Mouse (Mus musculus) regulatory T cell (primary cell): ENCODE data around the gene Fcna.

Source experiments
- in situ Hi-C: fragments of 300-600 bp; cut with MboI, MseI; formaldehyde crosslinking; loops from one replicate; pipeline ENCODE4 v1.15.1; 2025; ENCODE audit warnings: high pct_unique_total_duplicates

The Fcna gene

DNA sequence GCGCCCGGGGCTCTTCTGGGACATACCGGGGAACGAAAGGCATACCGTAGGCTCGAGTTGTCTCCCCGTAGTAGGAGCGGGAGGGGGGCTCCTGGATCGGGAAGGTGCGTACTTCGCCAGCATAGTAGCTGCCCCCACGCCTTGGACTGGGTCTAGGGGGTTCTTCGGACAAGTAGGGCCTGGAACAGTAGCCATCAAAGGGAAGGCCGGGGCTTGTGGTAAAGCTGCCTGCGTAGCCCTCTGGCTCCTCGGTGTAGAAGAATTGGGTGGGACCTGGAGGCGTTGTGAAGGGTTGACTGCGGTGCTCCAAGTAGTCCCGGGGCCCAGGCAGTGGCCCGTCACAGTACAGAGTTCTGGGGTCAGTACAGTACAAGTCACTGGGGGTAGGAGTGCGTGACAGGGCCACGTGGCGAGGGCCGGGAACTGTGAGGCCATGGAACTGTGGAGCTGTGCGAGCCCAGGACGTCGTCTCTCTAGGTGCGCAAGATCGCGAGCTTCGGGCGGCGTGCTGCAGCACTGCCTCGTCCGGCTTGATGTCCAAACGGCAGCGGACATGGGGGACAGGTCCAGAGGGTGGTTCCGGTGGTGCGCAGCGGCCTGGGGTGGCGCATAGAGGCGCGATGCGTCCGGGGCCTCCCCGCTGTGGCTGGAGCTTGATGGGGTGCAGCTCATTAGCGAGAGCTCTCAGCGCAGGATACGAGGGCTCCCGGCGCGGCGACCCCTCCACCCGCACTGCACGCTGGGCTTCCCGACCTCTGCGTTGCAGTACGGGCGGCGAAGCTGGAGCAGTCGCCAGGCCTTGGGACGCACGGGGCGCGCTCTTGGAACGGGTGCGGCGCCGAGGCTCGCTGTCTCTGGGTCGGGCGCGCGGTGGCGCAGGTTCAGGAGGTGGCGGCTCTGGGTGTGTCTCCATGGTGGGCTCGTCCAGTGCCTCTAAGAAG is 48.8 kb downstream of the Fcna start:
- in situ Hi-C loops: no loop called here

DNA sequence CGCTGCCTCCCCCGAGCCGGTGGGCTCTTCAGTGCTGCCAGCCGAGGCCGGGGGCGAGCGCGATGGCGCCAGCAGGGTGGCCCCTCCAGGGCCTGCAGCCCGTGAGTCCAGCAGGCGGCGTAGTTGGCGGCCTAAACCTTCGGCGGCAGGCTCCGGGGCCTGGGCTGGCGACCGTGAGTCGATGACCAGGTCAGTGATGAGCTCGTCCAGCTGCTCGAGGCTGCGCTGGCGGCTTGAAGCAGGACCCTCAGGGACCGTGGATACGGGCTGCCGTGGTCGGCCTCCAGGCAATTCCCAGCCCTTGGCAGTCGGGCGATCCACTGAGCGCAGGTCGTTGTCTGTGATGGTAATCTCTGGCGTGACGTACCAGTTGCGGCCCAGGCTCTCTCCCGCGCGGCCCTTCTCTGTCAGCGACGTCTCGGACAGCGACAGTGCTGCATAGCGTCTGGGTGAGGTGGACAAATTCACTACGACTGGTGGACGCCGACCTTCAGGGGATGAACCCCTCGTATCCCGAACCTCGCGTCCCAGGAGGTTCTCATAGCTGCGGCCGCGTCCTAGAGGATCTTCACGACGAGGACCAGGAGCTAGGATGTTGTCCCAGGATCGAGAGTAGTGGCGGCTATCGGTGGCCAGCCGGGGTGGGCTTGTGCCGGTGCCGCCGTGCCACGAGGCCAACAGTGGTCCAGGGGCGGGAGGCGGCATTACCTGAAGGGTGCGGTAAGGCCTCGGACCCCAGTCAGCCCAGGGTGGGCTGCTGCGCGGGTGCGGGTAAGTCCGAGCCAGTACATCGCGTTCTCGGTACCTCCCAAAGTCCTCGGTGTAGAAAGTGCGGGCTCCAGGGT is 49.7 kb downstream of the Fcna start:
- in situ Hi-C loops: no loop called here

DNA sequence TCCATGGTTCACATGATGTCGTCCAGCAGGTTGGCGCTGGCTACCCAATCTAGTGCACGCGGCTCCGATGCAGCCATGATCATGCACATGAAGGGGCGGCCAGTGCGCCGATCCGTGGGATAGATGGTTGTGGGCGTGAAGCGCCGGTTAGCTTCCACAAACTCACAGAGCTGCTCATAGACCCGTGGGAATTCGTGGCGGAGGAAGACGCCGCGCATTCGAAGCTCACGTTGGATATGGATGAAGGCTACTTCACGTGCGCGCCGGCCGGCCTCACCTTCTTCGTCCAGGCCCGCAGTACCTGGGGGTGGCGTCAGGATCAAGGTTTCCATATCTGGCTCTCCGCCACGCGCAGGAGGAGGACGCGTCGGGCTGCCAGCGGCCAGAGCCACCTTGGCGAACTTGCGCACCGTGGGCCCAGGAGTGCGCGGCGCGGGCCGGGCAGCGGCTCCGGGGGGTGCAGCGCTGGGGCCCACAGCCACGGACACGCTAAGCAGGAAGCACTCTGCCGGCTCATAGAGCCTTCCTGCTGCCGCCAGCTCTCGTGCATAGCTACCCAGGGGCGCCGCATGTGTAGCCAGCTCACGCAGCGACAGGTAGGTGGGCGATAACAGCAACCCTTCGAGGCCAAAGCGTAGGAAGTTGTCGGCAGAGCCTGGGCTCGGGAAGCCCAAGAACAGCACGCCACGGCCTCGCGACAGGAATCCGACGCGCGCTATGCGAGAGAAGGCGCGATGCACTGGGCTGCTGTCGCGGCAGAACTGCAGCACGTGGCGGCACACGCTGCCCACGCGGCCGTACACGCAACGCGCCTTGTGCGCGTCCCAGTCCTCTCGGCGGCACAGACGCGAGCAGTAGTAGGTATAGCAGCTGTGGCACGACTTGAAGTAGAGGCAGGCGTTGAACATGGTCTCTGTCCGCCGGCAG is 50.6 kb downstream of the Fcna start:
- in situ Hi-C loops: no loop called here

DNA sequence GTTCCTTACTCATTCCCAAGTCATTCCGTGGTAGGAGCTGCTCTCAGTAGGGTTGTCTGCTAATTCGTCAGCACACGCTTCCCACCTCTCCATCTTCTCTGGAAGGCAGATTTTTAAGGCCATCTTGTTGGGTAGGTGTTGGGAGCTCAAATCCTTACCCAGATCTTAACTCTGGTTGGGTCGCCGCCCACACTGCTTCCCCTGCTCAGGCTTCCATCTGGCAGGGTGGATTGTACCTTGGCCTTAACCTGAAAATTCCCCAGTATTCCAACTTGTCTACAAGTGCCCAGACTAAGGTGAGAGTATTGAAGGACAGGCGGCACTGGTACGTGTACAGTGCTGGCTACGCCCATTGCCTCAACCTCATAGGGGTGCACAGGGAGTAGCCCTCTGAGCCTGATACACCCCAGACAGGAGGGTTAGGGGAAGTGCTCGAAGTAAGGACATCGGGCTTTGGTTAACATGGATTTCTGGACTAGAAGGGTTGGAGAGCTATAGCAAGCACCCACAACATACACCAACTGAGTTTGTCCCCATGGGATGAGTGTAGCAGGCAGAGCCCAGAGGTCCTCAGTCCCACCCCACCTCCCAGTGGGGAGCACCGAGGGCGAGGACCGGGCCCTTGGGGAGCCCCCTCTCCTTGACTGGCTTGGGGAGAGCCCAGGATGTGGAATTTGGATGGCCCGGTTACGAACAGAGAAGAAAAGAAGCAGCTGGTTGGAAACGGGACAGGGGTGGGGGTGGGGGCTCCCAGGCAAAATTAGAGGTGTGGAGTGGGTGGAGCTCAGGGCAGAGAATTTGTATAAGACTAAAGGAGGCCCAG is 51.6 kb downstream of the Fcna start:
- in situ Hi-C loops: no loop called here

DNA sequence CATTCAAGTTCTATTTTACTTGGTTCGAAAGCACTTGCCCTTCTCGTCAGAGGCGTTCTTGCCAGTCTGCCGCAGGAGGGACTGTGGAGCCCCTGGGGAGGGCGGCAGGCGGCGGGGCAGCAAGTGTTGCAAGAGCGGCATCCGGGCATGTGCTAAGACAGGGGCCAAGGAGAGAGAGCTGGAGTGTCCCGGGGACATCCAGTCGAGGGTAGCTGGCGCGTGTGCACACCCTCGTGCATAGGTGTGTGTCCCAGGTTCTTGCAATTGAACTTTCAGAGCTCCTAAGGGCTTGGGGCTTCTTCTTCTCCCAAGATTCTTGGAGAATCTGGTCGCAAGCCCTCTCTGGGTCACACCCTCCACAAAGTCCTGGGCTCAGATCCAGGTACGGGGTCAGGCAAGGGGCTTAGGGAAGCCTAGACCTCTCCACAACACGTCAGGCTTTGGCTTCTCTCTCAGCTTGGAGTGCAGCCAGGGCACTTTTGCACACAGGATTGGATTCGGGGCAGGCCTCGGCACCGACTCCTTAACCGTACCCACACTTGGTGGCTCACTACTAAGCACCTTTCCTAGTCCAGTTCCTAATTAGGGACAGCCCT is 52.3 kb downstream of the Fcna start:
- in situ Hi-C loops: no loop called here
